Mouse (Mus musculus): ENCODE measurements around the gene Frmpd3. TPM values are rescaled to one million over a fixed set of nuclear protein-coding genes. Genes with fewer than 3 reads are reported as not detected.

Frmpd3 gene
- polyA plus RNA-seq, 1 experiment from 2014 or later = 2.9 TPM

DNA sequence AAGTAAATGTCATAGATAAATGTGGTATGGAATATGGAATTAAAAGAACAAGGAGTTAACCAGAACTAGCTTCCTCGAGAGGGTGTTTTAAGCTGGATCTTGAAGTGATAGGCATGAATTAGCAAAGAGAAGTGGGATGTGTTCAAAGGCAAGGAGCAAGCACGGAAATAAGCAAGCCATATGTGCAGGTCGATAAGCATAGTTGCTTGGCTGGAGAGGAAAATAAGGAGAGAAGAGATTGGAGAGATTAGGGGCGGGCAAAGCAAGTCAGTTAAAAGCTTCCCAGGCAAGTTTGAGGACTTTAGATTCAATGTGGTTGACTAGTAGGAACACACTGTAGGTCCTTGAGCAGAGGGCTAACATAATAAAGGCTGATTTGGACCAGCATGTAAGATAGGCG, 65.5 kb downstream of the Frmpd3 start:
- Histone ChIP-seq H3K4me2 (replicated peaks) (no peak overlapping the region), H3K4me1 (no peaks in the 10 kb centered on the region), H3K36me3 (no peaks in the 10 kb centered on the region), H3K4me3 (no peak overlapping the region), H3K9me3 (no peaks in the 10 kb centered on the region), H3K9ac (replicated peaks) (no peak overlapping the region), H3K27ac (replicated peaks) (no peak overlapping the region), H3K27me3 (peaks cover 32% of the 10 kb centered on the region)
- no peak for ATAC-seq (ENCODE audit: low FRiP score, low read depth)
- WGBS = 86% methylated on average over 5 of the region's 5 CpGs

DNA sequence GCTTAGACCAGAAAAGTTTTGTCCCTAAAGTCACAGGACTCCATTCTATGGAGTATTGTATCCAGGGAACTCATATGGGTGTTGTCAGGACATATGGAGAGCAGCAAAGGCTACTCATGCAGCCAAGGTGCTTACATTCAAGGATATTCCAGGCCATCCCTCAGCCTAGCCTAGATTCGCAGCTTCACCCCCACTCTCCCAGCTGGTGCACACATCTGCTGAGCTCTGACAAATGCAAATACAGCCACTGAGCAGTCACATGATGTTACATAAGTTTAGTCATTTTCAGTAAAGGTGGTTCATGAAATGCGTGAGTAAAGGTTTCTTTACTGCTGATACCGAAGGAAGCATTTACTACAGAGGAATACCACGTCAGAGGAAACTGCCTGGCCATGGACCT, 76.4 kb downstream of the Frmpd3 start:
- Histone ChIP-seq H3K9ac (replicated peaks) (no peak overlapping the region), H3K4me3 (no peak overlapping the region), H3K27ac (replicated peaks) (no peak overlapping the region), H3K9me3 (no peaks in the 10 kb centered on the region), H3K4me1 (no peaks in the 10 kb centered on the region), H3K4me2 (replicated peaks) (no peak overlapping the region), H3K27me3 (peaks cover 32% of the 10 kb centered on the region), H3K36me3 (no peaks in the 10 kb centered on the region)
- no peak for ATAC-seq (ENCODE audit: low FRiP score, low read depth)
- WGBS = 93% methylated on average over 4 of the region's 4 CpGs

DNA sequence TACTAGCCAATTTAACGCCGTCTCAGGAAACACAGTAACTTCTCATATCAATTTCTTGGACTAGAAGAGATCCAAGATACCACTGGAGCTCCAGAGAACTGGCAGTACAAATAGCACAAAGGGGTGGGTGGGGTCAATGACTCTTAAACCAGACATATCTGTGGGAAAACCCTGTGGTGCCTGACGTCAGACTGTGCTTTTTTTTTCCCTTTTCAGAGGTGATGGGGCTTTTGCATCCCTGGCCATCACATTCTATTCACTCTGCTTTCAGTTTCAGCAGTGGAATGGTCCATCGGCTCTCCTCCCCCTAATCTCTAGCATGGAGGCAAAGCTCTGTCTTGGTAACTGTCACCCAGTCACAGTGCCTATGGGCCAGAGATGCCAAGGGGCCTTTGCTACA, 85.1 kb downstream of the Frmpd3 start:
- no peak overlapping the region for H3K4me2 ChIP-seq (replicated peaks)
- H3K9me3 ChIP-seq = no peaks in the 10 kb centered on the region
- peaks cover 12% of the 10 kb centered on the region for H3K27me3 ChIP-seq
- H3K27ac ChIP-seq (replicated peaks) = no peak overlapping the region
- H3K4me1 ChIP-seq = no peaks in the 10 kb centered on the region
- WGBS = 73% methylated on average over 4 of the region's 4 CpGs
- H3K4me3 ChIP-seq = no peak overlapping the region
- H3K36me3 ChIP-seq = no peaks in the 10 kb centered on the region
- no peak for ATAC-seq (ENCODE audit: low FRiP score, low read depth)
- no peak overlapping the region for H3K9ac ChIP-seq (replicated peaks)

DNA sequence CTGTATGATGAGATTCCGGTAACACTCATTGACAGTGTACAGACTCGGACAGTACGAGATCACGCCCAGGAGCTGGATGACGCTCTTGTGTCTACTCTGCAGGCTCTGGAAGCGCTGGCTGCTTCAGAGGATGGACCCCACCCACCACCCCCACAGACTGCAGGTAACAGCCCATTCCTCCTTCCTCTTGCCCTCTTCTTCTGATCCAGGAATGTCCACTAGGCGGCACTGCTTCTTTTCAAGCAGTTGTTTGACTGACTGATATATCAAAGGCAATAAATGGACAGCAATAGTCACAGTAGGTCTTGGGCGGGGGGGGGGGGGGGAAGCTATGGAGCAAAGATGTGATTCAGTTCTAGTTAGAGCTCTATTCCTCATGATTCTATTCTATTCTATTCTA, 86.2 kb downstream of the Frmpd3 start:
- H3K27ac ChIP-seq (replicated peaks) = no peak overlapping the region
- H3K9me3 ChIP-seq = no peaks in the 10 kb centered on the region
- no peak for ATAC-seq (ENCODE audit: low FRiP score, low read depth)
- no peak overlapping the region for H3K4me2 ChIP-seq (replicated peaks)
- peaks cover 14% of the 10 kb centered on the region for H3K27me3 ChIP-seq
- WGBS = 76% methylated on average over 7 of the region's 8 CpGs
- H3K9ac ChIP-seq (replicated peaks) = no peak overlapping the region
- no peak overlapping the region for H3K4me3 ChIP-seq
- no peaks in the 10 kb centered on the region for H3K36me3 ChIP-seq
- no peaks in the 10 kb centered on the region for H3K4me1 ChIP-seq

DNA sequence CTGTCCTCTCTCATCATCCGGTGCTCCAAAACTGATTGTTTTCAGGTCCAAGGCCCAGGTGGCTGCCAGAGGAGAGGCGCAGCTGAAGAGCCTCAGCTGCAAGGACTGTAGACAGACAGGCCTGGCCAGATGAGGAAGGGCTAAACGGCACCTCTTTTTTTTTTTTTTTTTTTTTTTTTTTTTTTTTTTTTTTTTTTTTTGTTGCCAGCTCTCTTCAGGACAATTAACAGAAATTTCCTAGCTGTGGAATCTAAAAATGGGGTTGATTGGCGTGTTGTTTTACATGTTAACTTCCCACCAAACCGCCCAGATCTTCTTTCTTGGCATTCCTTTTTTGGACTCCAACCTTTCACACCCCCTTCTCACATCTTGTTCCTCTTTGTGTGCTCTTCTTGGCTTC, 87.9 kb downstream of the Frmpd3 start:
- H3K9ac ChIP-seq (replicated peaks) = no peak overlapping the region
- no peaks in the 10 kb centered on the region for H3K36me3 ChIP-seq
- no peak for ATAC-seq (ENCODE audit: low FRiP score, low read depth)
- no peak overlapping the region for H3K4me2 ChIP-seq (replicated peaks)
- H3K4me3 ChIP-seq = no peak overlapping the region
- H3K27ac ChIP-seq (replicated peaks) = no peak overlapping the region
- no peaks in the 10 kb centered on the region for H3K9me3 ChIP-seq
- peaks cover 23% of the 10 kb centered on the region for H3K27me3 ChIP-seq
- no peaks in the 10 kb centered on the region for H3K4me1 ChIP-seq
- 73% methylated on average over 5 of the region's 5 CpGs for WGBS

DNA sequence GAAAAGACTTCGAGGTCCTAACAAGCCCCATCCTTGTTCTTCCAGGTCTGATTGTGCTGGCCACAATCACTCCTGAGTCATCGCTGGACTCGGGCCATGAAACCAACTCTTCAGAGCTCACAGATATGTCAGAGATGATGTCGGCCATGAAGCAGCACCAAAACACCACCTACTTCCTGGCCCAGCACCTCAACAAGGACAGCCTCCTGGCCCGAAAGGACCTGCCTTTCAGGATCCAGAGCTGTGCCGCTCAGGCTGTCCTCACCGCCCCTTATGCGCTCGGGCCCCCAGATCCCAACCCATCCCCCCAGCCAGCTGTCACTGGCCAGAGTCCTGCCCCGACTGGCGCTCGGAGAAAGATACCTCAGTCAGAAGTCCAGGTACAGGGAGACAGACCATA, 88.4 kb downstream of the Frmpd3 start:
- ATAC-seq (ENCODE audit: low FRiP score, low read depth) = no peak
- H3K27ac ChIP-seq (replicated peaks) = no peak overlapping the region
- no peak overlapping the region for H3K4me3 ChIP-seq
- no peaks in the 10 kb centered on the region for H3K9me3 ChIP-seq
- peaks cover 23% of the 10 kb centered on the region for H3K27me3 ChIP-seq
- no peaks in the 10 kb centered on the region for H3K4me1 ChIP-seq
- H3K36me3 ChIP-seq = no peaks in the 10 kb centered on the region
- 87% methylated on average over 12 of the region's 12 CpGs for WGBS
- H3K9ac ChIP-seq (replicated peaks) = no peak overlapping the region
- no peak overlapping the region for H3K4me2 ChIP-seq (replicated peaks)

DNA sequence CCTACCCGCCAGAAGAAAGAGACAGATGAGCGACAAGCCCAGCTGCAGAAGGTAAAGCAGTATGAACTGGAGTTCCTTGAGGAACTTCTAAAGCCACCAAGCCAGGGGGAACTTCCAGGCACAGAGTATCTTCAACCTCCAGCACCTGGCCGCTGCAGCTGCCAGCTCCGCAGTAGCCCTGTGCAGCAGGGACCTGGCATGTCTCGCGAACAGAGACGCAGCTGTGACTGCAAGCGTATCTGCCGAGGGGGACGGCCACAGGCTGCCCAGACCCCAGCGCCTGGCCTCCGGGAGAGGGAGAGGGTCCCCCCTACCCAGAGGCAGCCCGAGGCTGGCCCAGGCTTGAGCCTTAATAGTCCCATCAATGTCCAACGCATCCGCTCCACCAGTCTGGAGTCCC, 89.9 kb downstream of the Frmpd3 start:
- Histone ChIP-seq H3K4me1 (no peaks in the 10 kb centered on the region), H3K4me3 (no peak overlapping the region), H3K4me2 (replicated peaks) (no peak overlapping the region), H3K36me3 (no peaks in the 10 kb centered on the region), H3K9ac (replicated peaks) (no peak overlapping the region), H3K9me3 (no peaks in the 10 kb centered on the region), H3K27me3 (peaks cover 20% of the 10 kb centered on the region; the same call in 1 of the 2 replicates), H3K27ac (replicated peaks) (no peak overlapping the region)
- 88% methylated on average over 15 of the region's 15 CpGs for WGBS
- no peak for ATAC-seq (ENCODE audit: low FRiP score, low read depth)

DNA sequence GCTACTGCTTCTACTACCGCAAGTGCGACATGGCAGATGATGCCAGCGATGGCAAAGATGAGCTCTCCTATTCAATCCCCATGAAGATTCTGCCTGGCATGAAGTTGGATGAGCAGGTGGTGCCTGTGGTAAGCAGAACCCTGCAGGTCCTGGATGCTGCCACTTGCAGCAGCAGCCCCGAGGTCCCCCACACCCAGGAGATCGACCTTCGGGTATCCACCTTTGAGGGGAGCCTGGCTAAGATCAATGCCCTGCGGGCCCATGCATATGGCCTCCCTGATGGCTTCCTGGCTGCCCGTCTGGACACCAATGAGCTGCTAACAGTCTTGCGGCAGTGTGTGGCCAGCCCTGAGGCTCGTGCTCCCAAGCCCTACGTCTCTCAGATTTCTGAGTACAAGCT, 90.7 kb downstream of the Frmpd3 start:
- Histone ChIP-seq H3K4me2 (replicated peaks) (no peak overlapping the region), H3K4me1 (no peaks in the 10 kb centered on the region), H3K4me3 (no peak overlapping the region), H3K27me3 (peaks cover 22% of the 10 kb centered on the region; the same call in 1 of the 2 replicates), H3K36me3 (no peaks in the 10 kb centered on the region), H3K9me3 (no peaks in the 10 kb centered on the region), H3K9ac (replicated peaks) (no peak overlapping the region), H3K27ac (replicated peaks) (no peak overlapping the region)
- 83% methylated on average over 11 of the region's 11 CpGs for WGBS
- no peak for ATAC-seq (ENCODE audit: low FRiP score, low read depth)

DNA sequence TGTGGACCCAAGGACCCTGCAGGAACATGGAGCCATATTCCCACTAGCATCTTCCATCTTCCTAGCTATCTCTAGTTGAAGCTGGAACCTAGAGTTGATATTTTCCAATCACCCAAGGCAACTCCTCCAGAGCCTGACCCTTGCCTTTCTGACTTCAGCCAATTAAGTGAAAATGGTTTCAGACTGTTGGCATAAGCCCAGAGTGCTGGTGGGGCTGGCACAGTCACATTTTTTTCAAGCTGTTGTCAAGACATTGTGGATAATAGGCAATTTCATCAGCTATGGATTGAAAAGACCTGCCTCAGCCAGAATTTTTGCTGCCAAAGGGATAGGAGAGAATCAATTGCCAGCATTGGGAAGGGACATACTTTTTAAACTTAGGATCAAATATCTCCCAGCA, 95.8 kb downstream of the Frmpd3 start:
- Histone ChIP-seq H3K4me2 (replicated peaks) (no peak overlapping the region), H3K9me3 (no peaks in the 10 kb centered on the region), H3K9ac (replicated peaks) (no peak overlapping the region), H3K4me3 (no peak overlapping the region), H3K27me3 (peaks cover 35% of the 10 kb centered on the region; the same call in 1 of the 2 replicates), H3K36me3 (no peaks in the 10 kb centered on the region), H3K4me1 (no peaks in the 10 kb centered on the region), H3K27ac (replicated peaks) (no peak overlapping the region)
- ATAC-seq (ENCODE audit: low FRiP score, low read depth) = no peak

DNA sequence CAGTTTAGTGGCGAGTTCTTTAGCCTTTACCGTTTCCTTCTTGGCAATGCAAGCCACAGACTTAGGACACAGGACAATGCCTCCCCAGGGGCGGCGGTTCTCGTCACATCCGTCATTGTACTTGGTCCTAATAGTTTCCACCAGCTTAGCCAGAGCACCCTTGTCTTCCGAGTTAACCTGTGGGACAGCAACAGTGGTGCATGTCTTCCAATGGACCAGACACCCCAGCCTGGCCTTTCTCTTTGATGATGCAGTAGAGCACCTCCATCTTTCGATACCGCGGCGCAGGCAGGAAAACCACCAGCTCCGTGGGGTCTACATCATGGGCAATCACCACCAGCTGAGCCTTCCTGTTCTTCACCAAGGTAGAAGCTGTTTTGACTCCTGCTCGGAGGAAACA, 103.5 kb downstream of the Frmpd3 start:
- H3K9me3 ChIP-seq = no peaks in the 10 kb centered on the region
- H3K36me3 ChIP-seq = no peaks in the 10 kb centered on the region
- no peak overlapping the region for H3K9ac ChIP-seq (replicated peaks)
- peaks cover 36% of the 10 kb centered on the region; the same call in 1 of the 2 replicates for H3K27me3 ChIP-seq
- ATAC-seq (ENCODE audit: low FRiP score, low read depth) = no peak
- H3K4me3 ChIP-seq = no peak overlapping the region
- H3K4me2 ChIP-seq (replicated peaks) = no peak overlapping the region
- 75% methylated on average over 13 of the region's 13 CpGs for WGBS
- H3K27ac ChIP-seq (replicated peaks) = no peak overlapping the region
- no peaks in the 10 kb centered on the region for H3K4me1 ChIP-seq

DNA sequence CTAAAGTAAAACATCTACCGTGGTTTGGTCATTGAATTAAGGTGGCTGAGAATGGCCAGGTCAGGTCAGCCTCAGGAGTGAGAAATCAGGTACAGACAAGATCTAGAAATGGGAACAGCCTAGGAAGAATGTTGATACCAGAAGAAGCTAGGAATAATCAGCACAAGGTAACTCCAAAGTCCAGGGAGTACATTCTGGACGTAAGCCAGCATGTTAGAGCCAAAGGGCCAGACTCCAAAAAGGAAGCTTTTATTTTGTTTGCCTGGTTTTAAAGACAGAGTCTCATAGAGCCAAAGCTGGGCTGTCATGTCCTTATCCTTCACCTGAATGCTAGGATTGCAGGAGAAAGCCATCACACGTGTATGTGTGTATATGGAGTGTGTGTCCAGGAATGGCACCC, 108.0 kb downstream of the Frmpd3 start:
- no peak for ATAC-seq (ENCODE audit: low FRiP score, low read depth)

DNA sequence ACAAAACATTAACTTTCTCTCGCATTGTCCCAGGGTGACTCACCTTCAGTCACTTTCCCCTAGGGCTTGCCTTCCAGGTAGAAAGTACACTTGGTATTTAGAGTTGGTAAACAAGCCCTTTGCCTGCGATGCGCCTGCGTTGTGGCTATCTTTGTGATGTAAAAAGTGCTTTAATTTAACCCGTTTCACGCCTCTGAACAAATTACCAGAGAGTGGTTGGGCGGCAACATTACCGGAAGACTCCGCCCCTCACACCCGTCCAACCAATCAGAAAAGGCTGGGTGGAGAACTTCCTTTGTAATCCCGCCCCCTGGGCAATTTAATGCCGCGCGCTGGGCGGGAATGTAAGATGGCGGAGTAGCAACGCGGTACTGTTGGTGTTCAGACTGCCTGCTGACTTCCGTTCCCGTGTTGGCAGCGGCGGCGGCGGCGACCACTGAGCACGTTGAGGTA, 114.2 kb downstream of the Frmpd3 start, which contains the start of gene Prps1:
Prps1 (plus strand) TSS at position 335 of the 453 bp plus-strand sequence.
- Histone ChIP-seq H3K4me3 (peak within 1 kb of the TSS; percentile 58), H3K27ac (replicated peaks) (no peak within 1 kb of the TSS), H3K4me2 (replicated peaks) (peak within 1 kb of the TSS; percentile 55), H3K36me3 (no peaks in the 10 kb centered on the region), H3K9ac (replicated peaks) (peak within 1 kb of the TSS; percentile 53; the same call in 1 of the 2 replicates), H3K4me1 (no peaks in the 10 kb centered on the region), H3K9me3 (no peaks in the 10 kb centered on the region), H3K27me3 (peaks cover 35% of the 10 kb centered on the region; the same call in 1 of the 2 replicates)
- 21% methylated on average over 26 of the region's 26 CpGs for WGBS
- ATAC-seq (ENCODE audit: low FRiP score, low read depth) = peak; percentile 91

More for the DNA sequence above, 108.0 kb downstream of the Frmpd3 start:
- no peaks in the 10 kb centered on the region for H3K36me3 ChIP-seq
- no peaks in the 10 kb centered on the region for H3K9me3 ChIP-seq
- no peak overlapping the region for H3K27ac ChIP-seq (replicated peaks)
- H3K4me3 ChIP-seq = no peak overlapping the region
- H3K4me2 ChIP-seq (replicated peaks) = no peak overlapping the region
- no peak overlapping the region for H3K9ac ChIP-seq (replicated peaks)
- 83% methylated on average over 3 of the region's 3 CpGs for WGBS
- no peaks in the 10 kb centered on the region for H3K4me1 ChIP-seq
- peaks cover 35% of the 10 kb centered on the region for H3K27me3 ChIP-seq
